Mouse (Mus musculus) frontal cortex, adult (tissue): ENCODE data around the gene Gm21976.

ENCODE experiments used
- ATAC-seq: cut with Nextera tagmentation; 2 replicates; pipeline ENCODE4 v1.9.2; 2017; ENCODE audit warnings: mild to moderate bottlenecking, moderate library complexity, mixed read lengths; ENCODE audit not compliant: low TSS enrichment

Gm21976 gene

DNA sequence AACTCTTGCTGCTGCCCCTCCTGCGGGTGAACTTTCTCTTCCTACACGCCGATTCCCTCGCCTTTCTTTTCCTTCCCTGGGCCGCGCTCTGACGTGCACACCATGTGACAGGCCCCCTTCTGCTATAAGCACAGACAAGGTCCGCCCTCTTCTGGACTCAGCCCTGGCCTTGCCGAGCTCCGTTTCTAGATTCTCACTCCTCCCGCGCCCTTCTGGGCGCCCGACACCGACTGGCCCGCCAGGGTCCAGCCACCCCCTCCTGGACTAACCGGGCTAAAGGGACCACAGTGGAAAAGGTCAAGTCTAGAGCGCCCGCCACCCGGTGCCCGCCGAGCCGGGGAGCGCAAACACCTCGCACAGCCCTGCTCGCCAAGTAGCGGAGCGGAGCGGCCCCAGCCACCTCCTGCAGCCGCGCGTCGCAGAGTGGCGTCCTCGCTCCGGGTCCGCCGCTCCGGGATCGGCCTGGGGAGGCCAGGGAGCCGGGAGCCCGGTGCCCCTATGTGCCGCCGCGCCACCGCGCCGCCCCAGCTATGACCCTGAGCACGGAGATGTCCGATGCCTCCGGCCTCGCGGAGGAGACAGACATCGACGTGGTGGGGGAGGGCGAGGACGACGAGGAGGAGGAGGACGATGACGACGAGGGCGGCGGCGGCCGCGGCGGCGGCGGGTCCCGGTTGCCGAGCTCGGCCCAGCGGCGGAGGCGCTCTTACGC lies 74.6 kb downstream of the Gm21976 start, which contains the start of gene Foxd1:
Gene Foxd1 (plus strand): TSS at position 153 of the 712 bp plus-strand sequence.
- ATAC-seq = no peak

DNA sequence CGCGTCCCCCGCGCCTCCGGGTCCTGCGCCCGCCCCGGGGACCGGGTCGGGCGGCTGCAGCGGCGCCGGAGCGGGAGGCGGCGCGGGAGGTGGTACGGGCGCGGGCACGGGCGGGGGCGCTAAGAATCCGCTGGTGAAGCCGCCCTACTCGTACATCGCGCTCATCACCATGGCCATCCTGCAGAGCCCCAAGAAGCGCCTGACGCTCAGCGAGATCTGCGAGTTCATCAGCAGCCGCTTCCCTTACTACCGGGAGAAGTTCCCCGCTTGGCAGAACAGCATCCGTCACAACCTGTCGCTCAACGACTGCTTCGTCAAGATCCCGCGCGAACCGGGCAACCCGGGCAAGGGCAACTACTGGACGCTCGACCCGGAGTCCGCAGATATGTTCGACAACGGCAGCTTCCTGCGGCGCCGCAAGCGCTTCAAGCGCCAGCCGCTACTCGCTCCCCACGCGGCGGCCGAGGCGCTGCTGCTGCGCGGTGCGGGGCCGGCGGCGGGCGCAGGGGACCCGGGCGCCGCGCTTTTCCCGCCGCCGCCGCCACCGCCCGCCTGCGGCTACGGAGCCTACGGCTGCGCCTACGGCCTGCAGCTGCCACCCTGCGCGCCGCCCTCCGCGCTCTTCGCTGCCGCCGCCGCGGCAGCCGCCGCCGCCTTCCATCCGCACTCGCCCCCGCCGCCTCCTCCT lies 75.3 kb downstream of the Gm21976 start:
- ATAC-seq = no peak

DNA sequence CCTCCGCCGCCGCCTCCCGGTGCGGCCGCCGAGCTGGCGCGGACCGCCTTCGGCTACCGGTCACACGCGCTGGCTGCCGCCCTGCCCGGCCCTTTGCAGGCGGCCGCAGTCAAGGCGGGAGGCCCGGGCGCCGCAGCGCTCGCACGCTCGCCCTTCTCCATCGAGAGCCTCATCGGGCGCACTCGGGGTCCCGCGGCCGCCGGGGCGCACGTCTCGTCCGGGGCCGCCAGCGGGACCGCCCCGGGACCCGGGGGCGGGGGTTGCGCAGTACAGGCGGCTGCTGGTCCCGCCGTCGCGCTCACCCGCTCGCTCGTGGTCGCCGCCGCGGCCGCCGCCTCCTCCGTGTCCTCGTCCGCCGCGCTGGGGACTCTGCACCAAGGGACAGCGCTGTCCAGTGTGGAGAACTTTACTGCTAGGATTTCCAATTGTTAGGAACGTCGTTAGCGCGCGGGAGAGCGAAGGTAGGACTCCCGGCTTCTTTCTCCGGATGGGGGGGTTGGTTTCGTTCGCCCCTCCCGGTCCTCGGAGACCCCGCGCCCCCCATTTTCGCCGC lies 75.9 kb downstream of the Gm21976 start:
- ATAC-seq = no peak

DNA sequence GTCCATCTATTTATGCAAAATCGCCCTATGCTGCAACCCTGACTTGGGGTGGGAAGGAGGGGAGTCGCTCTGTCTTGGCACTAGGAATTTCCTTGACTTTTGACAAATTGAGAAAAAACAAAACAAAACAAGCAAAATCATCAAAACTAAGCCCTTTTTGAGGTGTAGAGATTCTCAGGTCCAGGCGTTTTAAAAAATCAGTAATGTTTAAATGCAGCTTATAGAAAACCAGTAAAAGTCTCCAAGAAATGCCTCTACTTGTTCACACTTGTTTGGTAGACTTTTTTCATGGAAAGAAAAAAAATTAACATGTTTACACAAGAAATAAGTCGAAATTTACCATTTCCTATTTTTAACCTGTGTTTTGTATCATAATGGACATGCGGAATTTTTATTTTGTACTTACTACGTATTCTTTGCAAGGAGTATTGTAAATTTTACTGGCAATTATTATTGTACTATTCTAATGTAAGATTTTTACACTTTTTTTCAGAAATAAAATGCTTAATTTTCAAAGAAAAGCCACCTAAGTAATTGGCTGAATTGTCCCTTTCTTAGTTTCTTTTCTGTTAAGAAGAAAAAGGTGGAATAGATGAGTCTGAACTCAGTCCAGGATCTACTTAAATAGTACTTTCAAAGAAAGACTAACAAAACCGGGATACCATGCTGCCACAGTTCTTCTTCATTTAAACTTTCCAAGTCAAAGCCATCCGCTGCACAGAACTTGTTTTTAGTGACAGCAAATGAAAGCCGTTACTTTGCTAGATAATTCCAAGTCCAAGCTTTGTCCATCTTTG lies 76.7 kb downstream of the Gm21976 start:
- ATAC-seq = no peak
